Mouse (Mus musculus) liver, adult 2 months (tissue): ENCODE results near the gene Ralgapa2. TPM values are rescaled to one million over a fixed set of nuclear protein-coding genes. Genes with fewer than 3 reads are reported as not detected.

Experiments
- DNase-seq: peaks from one replicate; pipeline ENCODE4 v3.0.0-alpha.2; 2011; ENCODE audit warnings: low read depth, low spot score; ENCODE audit errors: extremely low read depth
- H3K27ac ChIP-seq: fragments of 200-500 bp; replicated peaks from 2 replicates; pipeline ENCODE4 v1.5.1; 2012; ENCODE audit warnings: low read depth, mild to moderate bottlenecking, control low read depth, inconsistent platforms, low read length; ENCODE audit not compliant: insufficient read depth
- H3K27me3 ChIP-seq: fragments of 200-500 bp; 2 replicates; pipeline ENCODE4 v1.6.1; 2012; ENCODE audit warnings: mild to moderate bottlenecking, moderate library complexity, low read length, inconsistent platforms; ENCODE audit not compliant: control insufficient read depth, insufficient read depth
- H3K36me3 ChIP-seq: fragments of 200-500 bp; 2 replicates; pipeline ENCODE4 v1.6.1; 2012; ENCODE audit warnings: low read length, inconsistent platforms; ENCODE audit not compliant: control insufficient read depth, insufficient read depth
- H3K4me1 ChIP-seq: fragments of 200-500 bp; 2 replicates; pipeline ENCODE4 v1.6.1; 2011; ENCODE audit warnings: low read length; ENCODE audit not compliant: control insufficient read depth, insufficient read depth
- H3K4me3 ChIP-seq: fragments of 200-500 bp; 2 replicates; pipeline ENCODE4 v1.5.1; 2011; ENCODE audit warnings: low read depth, mild to moderate bottlenecking, control low read depth, low read length, moderate library complexity; ENCODE audit not compliant: insufficient read depth
- H3K79me2 ChIP-seq: fragments of 200-500 bp; 2 replicates; pipeline ENCODE4 v1.6.1; 2012; ENCODE audit warnings: inconsistent platforms, mild to moderate bottlenecking, low read length, moderate library complexity; ENCODE audit not compliant: control insufficient read depth, insufficient read depth
- H3K9ac ChIP-seq: fragments of 200-500 bp; 2 replicates; pipeline ENCODE4 v1.6.1; 2012; ENCODE audit warnings: low read depth, mild to moderate bottlenecking, control low read depth, inconsistent platforms, low read length
- CTCF ChIP-seq: fragments of 200-500 bp; IDR thresholded peaks from 2 replicates; pipeline ENCODE4 v1.5.1; 2011; ENCODE audit warnings: low read depth, low read length, control low read depth
- POLR2A ChIP-seq: fragments of 200-500 bp; IDR thresholded peaks from 2 replicates; pipeline ENCODE4 v1.6.1; 2011; ENCODE audit warnings: low read length, control low read depth; ENCODE audit not compliant: insufficient read depth; ENCODE audit errors: extremely low read depth
- WGBS: fragments of 180-500 bp; shearing (Covaris S2); methylation state at CpG from one replicate; pipeline ENCODE4 v1.1.7; 2018; 5-methylcytosine and 5-hydroxymethylcytosine counted together
- polyA plus RNA-seq: library from polyadenylated mRNA; depleted of rRNA; stranded (reverse); fragments of >200 nt; gene quantifications from 2 replicates; pipeline ENCODE4 v1.2.3, GENCODE M21; 2012
- total RNA-seq: library from RNA; depleted of rRNA; stranded (reverse); fragments of >200 nt; gene quantifications from 2 replicates; pipeline ENCODE4 v1.2.3, GENCODE M21; 2014

Ralgapa2 gene
- total and polyA plus RNA-seq, 2 experiments = 12.4 to 54.2 TPM

GRCm38 (mm10) chr2:146525483-146525882 lies 13.3 kb upstream of the Ralgapa2 start:
- whole genome bisulfite sequencing = 0% methylated on average over 2 of the region's 2 CpGs

DNA sequence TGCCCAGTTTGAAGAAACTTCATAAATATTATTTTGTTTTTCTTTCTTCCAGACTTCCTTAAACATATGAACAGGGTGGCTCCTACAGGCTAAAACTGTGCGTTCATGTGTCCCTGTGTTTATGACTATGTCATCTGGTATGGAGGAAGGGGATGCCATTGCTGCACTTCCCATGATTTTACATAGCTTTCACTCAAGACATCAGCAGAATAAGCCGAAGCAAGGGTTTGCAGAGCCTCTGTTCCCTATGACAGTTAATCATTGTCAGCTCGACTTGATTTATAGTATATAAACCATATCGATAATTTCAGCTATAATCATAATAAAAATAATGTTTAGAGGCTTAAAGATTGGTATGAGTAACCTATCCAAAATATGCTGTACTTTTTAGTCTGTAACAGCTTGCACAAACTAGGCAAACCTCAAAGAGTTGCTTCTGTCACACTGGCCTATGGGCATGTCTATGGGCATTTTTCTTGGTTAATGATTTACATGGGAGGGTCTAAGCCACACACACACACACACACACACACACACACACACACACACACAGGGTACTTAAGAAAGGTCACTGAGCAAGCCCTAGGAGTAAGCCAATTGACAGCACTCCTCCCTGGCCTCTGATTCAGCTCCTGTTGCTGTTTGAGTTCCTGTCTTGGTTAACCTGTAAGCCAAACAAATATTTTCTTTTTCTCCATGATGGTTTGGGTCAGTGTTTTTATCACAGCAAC lies 12.7 kb upstream of the Ralgapa2 start:
- Histone ChIP-seq H3K27me3 (no peaks in the 10 kb centered on the region), H3K4me1 (peaks cover 12% of the 10 kb centered on the region), H3K36me3 (no peaks in the 10 kb centered on the region), H3K9ac (peak overlapping the region; percentile 73), H3K79me2 (no peaks in the 10 kb centered on the region), H3K27ac (peak overlapping the region; percentile 86), H3K4me3 (no peak overlapping the region)
- 29% methylated on average over 4 of the region's 4 CpGs for WGBS
- DNase-seq = peak; percentile 100
- TF ChIP-seq POLR2A (no peak), CTCF (no peak)

More at GRCm38 (mm10) chr2:146525483-146525882, 13.3 kb upstream of the Ralgapa2 start:
- Histone ChIP-seq H3K79me2 (no peaks in the 10 kb centered on the region), H3K9ac (no peak overlapping the region), H3K36me3 (no peaks in the 10 kb centered on the region), H3K4me1 (peaks cover 12% of the 10 kb centered on the region), H3K27me3 (no peaks in the 10 kb centered on the region), H3K4me3 (no peak overlapping the region), H3K27ac (no peak overlapping the region)
- DNase-seq = peak; percentile 53
- TF ChIP-seq POLR2A (no peak), CTCF (no peak)

DNA sequence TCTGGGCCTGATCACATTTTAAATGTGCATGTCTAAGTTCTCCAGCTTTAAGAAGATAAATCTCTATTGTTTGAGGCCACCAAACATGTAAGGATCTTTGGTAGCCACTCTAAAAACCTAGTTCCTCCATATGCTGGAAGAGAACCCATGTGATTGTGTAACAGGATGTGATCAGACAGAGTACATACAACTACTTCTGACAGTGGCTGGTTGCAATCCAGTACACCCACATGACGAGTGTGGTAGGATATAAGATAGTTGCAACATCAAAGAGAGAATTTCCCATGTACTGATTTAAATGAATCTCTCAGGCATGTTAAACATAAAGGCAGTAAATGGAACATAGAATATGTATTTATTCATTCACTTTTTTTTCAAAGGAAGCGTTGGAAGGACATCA lies 4.8 kb upstream of the Ralgapa2 start:
- no peak for TF ChIP-seq CTCF
- no peak for TF ChIP-seq POLR2A
- Histone ChIP-seq H3K9ac (no peak overlapping the region), H3K4me3 (no peak overlapping the region), H3K79me2 (no peaks in the 10 kb centered on the region), H3K4me1 (no peaks in the 10 kb centered on the region), H3K36me3 (no peaks in the 10 kb centered on the region), H3K27ac (no peak overlapping the region), H3K27me3 (no peaks in the 10 kb centered on the region)
- no peak for DNase-seq
- whole genome bisulfite sequencing = 70% methylated on average over 2 of the region's 2 CpGs

DNA sequence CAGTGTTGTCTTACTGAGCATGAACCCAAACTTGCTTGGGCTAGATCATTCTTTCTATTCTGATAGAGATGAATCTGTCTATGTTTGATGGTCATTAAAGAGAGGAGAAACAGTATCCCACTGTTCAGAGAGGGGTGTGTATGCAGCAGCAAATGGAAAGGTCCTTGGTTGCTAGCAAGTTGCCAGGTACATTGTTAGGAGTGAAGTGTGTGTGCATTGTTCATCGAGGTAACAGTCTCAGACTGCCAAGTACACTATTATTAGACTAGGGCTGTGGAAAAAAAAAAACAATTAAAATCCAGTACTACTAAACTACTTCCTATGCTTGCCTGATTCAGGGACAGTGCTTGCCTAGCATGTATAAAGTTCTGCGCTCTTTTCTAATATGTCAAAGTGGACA lies 2.9 kb upstream of the Ralgapa2 start:
- Histone ChIP-seq H3K79me2 (peaks cover 10% of the 10 kb centered on the region; the same call in 1 of the 2 replicates), H3K9ac (no peak overlapping the region), H3K4me3 (no peak overlapping the region), H3K27ac (no peak overlapping the region), H3K36me3 (no peaks in the 10 kb centered on the region), H3K4me1 (peaks cover 3% of the 10 kb centered on the region; the same call in 1 of the 2 replicates), H3K27me3 (no peaks in the 10 kb centered on the region)
- 81% methylated on average over 2 of the region's 2 CpGs for WGBS
- no peak for DNase-seq
- TF ChIP-seq POLR2A = no peak
- TF ChIP-seq CTCF = no peak

GRCm38 (mm10) chr2:146512581-146512920 lies 407 bp upstream of the Ralgapa2 start:
- peak; percentile 75 for DNase-seq
- Histone ChIP-seq H3K9ac (no peak overlapping the region), H3K27ac (peak overlapping the region; percentile 40; the same call in 1 of the 2 replicates), H3K4me3 (no peak overlapping the region), H3K27me3 (no peaks in the 10 kb centered on the region), H3K4me1 (peaks cover 8% of the 10 kb centered on the region; the same call in 1 of the 2 replicates), H3K36me3 (no peaks in the 10 kb centered on the region), H3K79me2 (peaks cover 10% of the 10 kb centered on the region; the same call in 1 of the 2 replicates)
- 19% methylated on average over 2 of the region's 2 CpGs for WGBS
- TF ChIP-seq CTCF = no peak
- TF ChIP-seq POLR2A = no peak

- DNase-seq = peak; percentile 67
- H3K36me3 ChIP-seq = no peaks in the 10 kb centered on the region
- no peaks in the 10 kb centered on the region for H3K27me3 ChIP-seq
- WGBS = 0% methylated on average over 21 of the region's 22 CpGs
- H3K4me1 ChIP-seq = peaks cover 11% of the 10 kb centered on the region; the same call in 1 of the 2 replicates
- H3K9ac ChIP-seq = peak overlapping the region; percentile 86
- TF ChIP-seq POLR2A (no peak), CTCF (no peak)
- peak overlapping the region; percentile 87 for H3K27ac ChIP-seq
- peaks cover 17% of the 10 kb centered on the region; the same call in 1 of the 2 replicates for H3K79me2 ChIP-seq
- H3K4me3 ChIP-seq = peak overlapping the region; percentile 80
Measured at GRCm38 (mm10) chr2:146511401-146511865, 711 bp downstream of the Ralgapa2 start.
